Mouse (Mus musculus): ENCODE measurements around the gene Dedd. TPM values are rescaled to one million over a fixed set of nuclear protein-coding genes. Genes with fewer than 3 reads are reported as not detected.

The Dedd gene
- polyA plus RNA-seq (2015; fragmentation: Nextera tagmentation; extraction: Ambion mirVana): 36.0 and 37.6 TPM in 2 replicates

DNA sequence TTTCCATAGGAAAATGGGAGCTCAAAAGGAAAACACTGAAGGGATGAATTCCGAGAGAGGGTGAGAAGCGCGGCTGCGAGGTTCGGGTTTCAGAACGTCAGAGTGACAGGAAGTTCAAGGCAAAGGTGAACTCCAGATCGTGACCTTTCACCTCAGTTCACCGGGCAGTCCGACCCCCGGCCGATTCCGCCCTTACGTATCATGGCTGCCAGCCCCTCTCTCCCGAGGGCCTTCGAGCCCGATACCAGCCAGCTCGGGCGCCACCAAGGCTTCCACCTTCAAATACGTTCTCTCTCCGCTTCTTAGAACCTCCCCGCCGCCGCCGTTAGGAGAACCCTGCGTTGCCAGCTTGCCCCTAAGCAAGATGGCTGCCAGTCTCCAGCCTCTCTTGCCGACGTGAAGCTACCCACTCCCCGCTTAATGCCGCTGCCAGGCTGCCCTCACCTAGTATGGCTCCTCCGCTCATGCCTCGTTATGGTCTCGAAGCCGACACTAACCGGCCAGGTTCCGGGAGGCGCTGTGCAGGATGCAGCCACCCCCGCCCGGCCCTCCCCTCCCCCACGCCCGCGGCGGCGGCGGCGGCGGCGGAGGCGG lies at the start of gene Dedd:
Gene Dedd (plus strand): TSS at position 307 of the 594 bp plus-strand sequence.
- H3K27me3 ChIP-seq (ENCODE audit: control insufficient read depth, insufficient read depth, low read length): no peaks in the 10 kb centered on the region
- H3K9me3 ChIP-seq (replicated peaks; ENCODE audit: control insufficient read depth, low read length): no peaks in the 10 kb centered on the region
- H3K9ac ChIP-seq (ENCODE audit: low read length): peak within 1 kb of the TSS; percentile 99
- peak; percentile 90 for ATAC-seq (replicated peaks; ENCODE audit: extremely low read depth, insufficient read depth, low FRiP score)
- peaks cover 33% of the 10 kb centered on the region for H3K4me1 ChIP-seq (ENCODE audit: control insufficient read depth, insufficient read depth, low read length)
- peak within 1 kb of the TSS; percentile 93 for H3K4me3 ChIP-seq (ENCODE audit: low read length)
- H3K4me2 ChIP-seq (ENCODE audit: low read depth, low read length): peak within 1 kb of the TSS; percentile 97
- peak within 1 kb of the TSS; percentile 100 for H3K27ac ChIP-seq (ENCODE audit: low read length)
- under 1% methylated on average over 41 of the region's 48 CpGs for WGBS
- H3K36me3 ChIP-seq (ENCODE audit: control insufficient read depth, insufficient read depth): no peaks in the 10 kb centered on the region

- Histone ChIP-seq H3K27ac (ENCODE audit: low read length) (no peak overlapping the region), H3K9me3 (replicated peaks; ENCODE audit: control insufficient read depth, low read length) (no peaks in the 10 kb centered on the region), H3K4me3 (ENCODE audit: low read length) (peak overlapping the region; percentile 86), H3K27me3 (ENCODE audit: control insufficient read depth, insufficient read depth, low read length) (no peaks in the 10 kb centered on the region), H3K4me1 (ENCODE audit: control insufficient read depth, insufficient read depth, low read length) (peaks cover 13% of the 10 kb centered on the region), H3K4me2 (ENCODE audit: low read depth, low read length) (peak overlapping the region; percentile 92), H3K9ac (ENCODE audit: low read length) (peak overlapping the region; percentile 78), H3K36me3 (ENCODE audit: control insufficient read depth, insufficient read depth) (peaks cover 32% of the 10 kb centered on the region)
- WGBS: 67% methylated on average over 5 of the region's 5 CpGs
- ATAC-seq (replicated peaks; ENCODE audit: extremely low read depth, insufficient read depth, low FRiP score): no peak
Observed at GRCm38 (mm10) chr1:171279721-171280120, 49.2 kb upstream of the Dedd start.

DNA sequence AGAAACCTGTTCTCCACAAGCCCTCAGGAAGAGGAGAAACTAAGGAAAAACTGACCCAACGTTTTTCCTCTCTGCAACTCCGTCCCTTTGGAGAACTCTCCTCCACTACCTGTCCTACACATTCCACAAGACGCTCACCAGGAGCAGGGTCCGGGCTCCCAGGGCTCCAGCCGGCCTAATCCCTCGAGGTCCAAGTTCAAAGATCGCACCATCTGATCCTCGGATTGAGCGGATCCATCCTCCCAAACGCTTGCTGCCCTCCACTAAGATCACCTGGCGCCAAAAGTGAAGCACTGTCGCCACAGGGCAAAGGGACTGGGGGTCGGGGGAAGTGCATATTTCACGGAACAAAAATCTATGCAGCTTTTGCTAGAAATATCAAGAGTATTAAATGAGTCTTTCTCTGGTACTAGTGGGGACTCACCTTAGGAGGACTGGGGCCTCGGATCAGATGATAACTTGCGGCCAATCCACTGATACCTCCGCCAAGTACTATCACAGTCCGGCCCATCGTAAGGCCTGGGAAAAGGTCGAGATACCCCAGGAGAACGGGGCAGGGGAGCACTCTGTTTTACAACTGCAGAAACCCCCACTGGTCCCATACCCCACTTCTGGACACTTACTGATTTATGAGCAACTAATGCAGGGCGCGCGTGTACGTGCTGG lies 48.6 kb upstream of the Dedd start:
- 2% methylated on average over 25 of the region's 25 CpGs for WGBS
- H3K9me3 ChIP-seq (replicated peaks; ENCODE audit: control insufficient read depth, low read length): no peaks in the 10 kb centered on the region
- H3K4me3 ChIP-seq (ENCODE audit: low read length): peak overlapping the region; percentile 86
- ATAC-seq (replicated peaks; ENCODE audit: extremely low read depth, insufficient read depth, low FRiP score): peak; percentile 2; the same call in 1 of the 2 replicates
- H3K27ac ChIP-seq (ENCODE audit: low read length): peak overlapping the region; percentile 44; the same call in 1 of the 2 replicates
- peak overlapping the region; percentile 92 for H3K4me2 ChIP-seq (ENCODE audit: low read depth, low read length)
- peaks cover 13% of the 10 kb centered on the region for H3K4me1 ChIP-seq (ENCODE audit: control insufficient read depth, insufficient read depth, low read length)
- peaks cover 26% of the 10 kb centered on the region for H3K36me3 ChIP-seq (ENCODE audit: control insufficient read depth, insufficient read depth)
- peak overlapping the region; percentile 78 for H3K9ac ChIP-seq (ENCODE audit: low read length)
- no peaks in the 10 kb centered on the region for H3K27me3 ChIP-seq (ENCODE audit: control insufficient read depth, insufficient read depth, low read length)

GRCm38 (mm10) chr1:171280916-171281527 lies 47.9 kb upstream of the Dedd start, which contains the start of gene Ppox:
Gene Ppox (minus strand): TSS chr1:171281186.
- H3K4me3 ChIP-seq (ENCODE audit: low read length): peak within 1 kb of the TSS; percentile 86
- H3K27me3 ChIP-seq (ENCODE audit: control insufficient read depth, insufficient read depth, low read length): no peaks in the 10 kb centered on the region
- ATAC-seq (replicated peaks; ENCODE audit: extremely low read depth, insufficient read depth, low FRiP score): peak; percentile 97
- peaks cover 19% of the 10 kb centered on the region for H3K4me1 ChIP-seq (ENCODE audit: control insufficient read depth, insufficient read depth, low read length)
- H3K9me3 ChIP-seq (replicated peaks; ENCODE audit: control insufficient read depth, low read length): no peaks in the 10 kb centered on the region
- under 1% methylated on average over 26 of the region's 26 CpGs for WGBS
- peaks cover 23% of the 10 kb centered on the region for H3K36me3 ChIP-seq (ENCODE audit: control insufficient read depth, insufficient read depth)
- H3K4me2 ChIP-seq (ENCODE audit: low read depth, low read length): peak within 1 kb of the TSS; percentile 92
- H3K9ac ChIP-seq (ENCODE audit: low read length): peak within 1 kb of the TSS; percentile 78
- H3K27ac ChIP-seq (ENCODE audit: low read length): peak within 1 kb of the TSS; percentile 79

GRCm38 (mm10) chr1:171281528-171281923 lies 47.4 kb upstream of the Dedd start:
- Histone ChIP-seq H3K27me3 (ENCODE audit: control insufficient read depth, insufficient read depth, low read length) (no peaks in the 10 kb centered on the region), H3K27ac (ENCODE audit: low read length) (peak overlapping the region; percentile 79), H3K36me3 (ENCODE audit: control insufficient read depth, insufficient read depth) (peaks cover 20% of the 10 kb centered on the region), H3K4me1 (ENCODE audit: control insufficient read depth, insufficient read depth, low read length) (peaks cover 20% of the 10 kb centered on the region), H3K9ac (ENCODE audit: low read length) (peak overlapping the region; percentile 74), H3K4me3 (ENCODE audit: low read length) (peak overlapping the region; percentile 86), H3K4me2 (ENCODE audit: low read depth, low read length) (peak overlapping the region; percentile 92), H3K9me3 (replicated peaks; ENCODE audit: control insufficient read depth, low read length) (no peaks in the 10 kb centered on the region)
- ATAC-seq (replicated peaks; ENCODE audit: extremely low read depth, insufficient read depth, low FRiP score): peak; percentile 53
- 0% methylated on average over 10 of the region's 10 CpGs for WGBS

- Histone ChIP-seq H3K4me2 (ENCODE audit: low read depth, low read length) (peak overlapping the region; percentile 92), H3K9me3 (replicated peaks; ENCODE audit: control insufficient read depth, low read length) (no peaks in the 10 kb centered on the region), H3K27ac (ENCODE audit: low read length) (peak overlapping the region; percentile 79), H3K9ac (ENCODE audit: low read length) (peak overlapping the region; percentile 74), H3K4me3 (ENCODE audit: low read length) (peak overlapping the region; percentile 86), H3K4me1 (ENCODE audit: control insufficient read depth, insufficient read depth, low read length) (peaks cover 24% of the 10 kb centered on the region), H3K27me3 (ENCODE audit: control insufficient read depth, insufficient read depth, low read length) (no peaks in the 10 kb centered on the region), H3K36me3 (ENCODE audit: control insufficient read depth, insufficient read depth) (peaks cover 14% of the 10 kb centered on the region)
- no peak for ATAC-seq (replicated peaks; ENCODE audit: extremely low read depth, insufficient read depth, low FRiP score)
- WGBS: 70% methylated on average over 18 of the region's 18 CpGs
Observed at GRCm38 (mm10) chr1:171282086-171282805, 46.7 kb upstream of the Dedd start.

DNA sequence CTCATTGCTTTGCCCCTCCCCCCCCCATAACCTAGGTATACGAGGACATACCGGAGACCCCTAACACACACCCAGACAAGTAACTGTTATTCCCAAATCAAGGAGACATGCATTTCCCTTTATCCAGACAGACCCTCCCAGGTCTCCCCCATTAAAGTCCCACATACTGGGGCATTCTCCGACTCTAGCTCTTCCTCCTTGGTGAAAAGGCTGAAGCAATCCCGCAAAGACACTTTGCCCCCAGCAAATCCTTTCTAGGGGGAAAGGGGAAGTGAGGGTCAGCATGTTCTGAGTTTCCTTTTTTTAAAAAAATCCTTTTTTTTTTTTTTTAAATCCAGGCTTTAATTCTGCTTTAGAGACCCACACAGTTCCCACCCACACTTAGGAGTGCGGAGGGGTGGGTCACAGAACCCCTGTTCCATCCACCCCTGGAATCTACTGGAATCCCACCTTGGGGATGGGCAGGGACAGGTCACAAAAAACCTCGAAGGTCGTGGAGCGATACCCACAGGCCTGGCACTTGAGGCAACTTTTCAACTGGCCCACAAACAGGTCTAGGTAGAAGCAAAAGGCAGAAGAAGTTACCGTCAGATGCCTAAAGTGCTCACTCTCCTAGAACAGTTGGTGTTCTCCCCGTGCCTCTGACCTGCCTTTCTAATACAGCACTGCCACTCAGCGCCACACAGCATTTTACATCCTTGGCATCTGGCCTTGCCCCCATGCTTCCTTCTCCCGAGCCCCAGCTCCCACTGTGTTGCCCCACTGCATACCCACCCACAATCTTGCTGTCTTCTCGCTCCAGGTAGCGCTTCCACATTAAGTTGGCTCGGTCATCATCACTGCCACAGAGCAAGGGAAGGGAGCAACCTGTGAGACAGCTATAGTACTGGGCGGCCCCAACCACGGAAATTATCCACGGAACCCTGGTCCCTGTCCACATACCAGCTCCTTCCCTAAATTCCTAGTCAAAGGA lies 45.5 kb upstream of the Dedd start:
- H3K9me3 ChIP-seq (replicated peaks; ENCODE audit: control insufficient read depth, low read length): no peaks in the 10 kb centered on the region
- 84% methylated on average over 18 of the region's 18 CpGs for WGBS
- no peak overlapping the region for H3K4me2 ChIP-seq (ENCODE audit: low read depth, low read length)
- H3K9ac ChIP-seq (ENCODE audit: low read length): no peak overlapping the region
- H3K4me1 ChIP-seq (ENCODE audit: control insufficient read depth, insufficient read depth, low read length): peaks cover 29% of the 10 kb centered on the region
- H3K27ac ChIP-seq (ENCODE audit: low read length): no peak overlapping the region
- no peaks in the 10 kb centered on the region for H3K27me3 ChIP-seq (ENCODE audit: control insufficient read depth, insufficient read depth, low read length)
- peaks cover 14% of the 10 kb centered on the region for H3K36me3 ChIP-seq (ENCODE audit: control insufficient read depth, insufficient read depth)
- no peak for ATAC-seq (replicated peaks; ENCODE audit: extremely low read depth, insufficient read depth, low FRiP score)
- H3K4me3 ChIP-seq (ENCODE audit: low read length): no peak overlapping the region

DNA sequence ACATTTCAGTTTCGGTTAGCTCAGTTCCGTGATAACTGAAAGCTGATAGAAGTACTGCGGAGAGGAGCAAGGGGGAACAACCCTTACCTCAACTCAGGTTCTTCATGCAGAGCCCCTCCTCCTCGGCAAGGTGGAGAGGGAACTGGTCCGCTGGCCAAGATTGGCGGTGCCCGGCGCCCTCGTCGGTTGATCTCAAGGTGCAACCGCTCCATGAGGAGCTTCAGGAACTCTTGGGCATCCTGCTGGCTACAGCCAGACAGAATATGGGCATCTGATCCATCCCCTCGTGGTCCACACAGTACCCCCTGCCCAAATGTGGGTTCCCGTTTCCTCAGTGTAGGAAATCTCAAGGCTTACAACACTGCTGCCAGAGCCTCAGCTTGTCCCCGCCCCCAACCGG lies 44.5 kb upstream of the Dedd start:
- no peaks in the 10 kb centered on the region for H3K27me3 ChIP-seq (ENCODE audit: control insufficient read depth, insufficient read depth, low read length)
- WGBS: 90% methylated on average over 15 of the region's 15 CpGs
- no peak overlapping the region for H3K9ac ChIP-seq (ENCODE audit: low read length)
- H3K36me3 ChIP-seq (ENCODE audit: control insufficient read depth, insufficient read depth): peaks cover 17% of the 10 kb centered on the region
- H3K4me3 ChIP-seq (ENCODE audit: low read length): no peak overlapping the region
- no peak overlapping the region for H3K4me2 ChIP-seq (ENCODE audit: low read depth, low read length)
- H3K4me1 ChIP-seq (ENCODE audit: control insufficient read depth, insufficient read depth, low read length): peaks cover 29% of the 10 kb centered on the region
- no peaks in the 10 kb centered on the region for H3K9me3 ChIP-seq (replicated peaks; ENCODE audit: control insufficient read depth, low read length)
- no peak for ATAC-seq (replicated peaks; ENCODE audit: extremely low read depth, insufficient read depth, low FRiP score)
- H3K27ac ChIP-seq (ENCODE audit: low read length): no peak overlapping the region

Data from heart, embryonic 16.5 days (tissue).